Mouse (Mus musculus): ENCODE results near the gene Ralgps2.

DNA sequence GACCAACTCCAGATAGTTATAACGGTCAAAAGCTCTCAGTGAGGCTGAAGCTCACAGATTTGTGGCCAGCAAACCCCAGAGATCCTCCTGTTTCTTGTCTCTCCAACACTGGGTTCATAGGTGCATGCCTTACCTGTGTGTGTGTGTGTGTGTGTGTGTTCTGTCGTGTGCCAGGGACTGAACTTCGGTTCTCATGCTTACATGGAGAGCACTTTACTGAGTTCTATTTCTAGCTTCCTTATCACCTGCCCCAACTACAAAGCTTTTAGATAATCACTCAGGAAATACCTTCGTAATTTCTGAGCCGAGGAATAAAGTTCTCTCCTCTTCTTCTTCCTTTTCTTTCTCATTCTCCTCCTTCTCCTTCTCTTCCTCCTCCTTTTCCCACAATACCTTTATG lies 19.6 kb upstream of the Ralgps2 start:
- no peak for TF ChIP-seq POLR2A (IDR thresholded peaks at IDR 0.05; ENCODE audit: insufficient read length, low read depth)
- TF ChIP-seq E2F4 (IDR thresholded peaks at IDR 0.05; ENCODE audit: insufficient read depth), result no peak
- TF ChIP-seq USF1 (IDR thresholded peaks at IDR 0.05; ENCODE audit: low read depth), result no peak
- no peak for TF ChIP-seq TCF12 (IDR thresholded peaks at IDR 0.05; ENCODE audit: insufficient read depth, poor library complexity, severe bottlenecking)
